Mouse (Mus musculus): Measurements from ENCODE around the gene Auts2. TPM values are rescaled to one million over a fixed set of nuclear protein-coding genes. Genes with fewer than 3 reads are reported as not detected.
A peak's percentile ranks its signal among the peaks of the same experiment; 100 is the strongest.
"Not testable (repeated sequence)": the region's sequence is repeated elsewhere in the genome, so short reads cannot be mapped to it uniquely, and the experiment has no call there.

The Auts2 gene
- 62.7 and 70.9 TPM in 2 replicates for polyA plus RNA-seq (2015; fragmentation: Nextera tagmentation; extraction: Ambion mirVana)

DNA sequence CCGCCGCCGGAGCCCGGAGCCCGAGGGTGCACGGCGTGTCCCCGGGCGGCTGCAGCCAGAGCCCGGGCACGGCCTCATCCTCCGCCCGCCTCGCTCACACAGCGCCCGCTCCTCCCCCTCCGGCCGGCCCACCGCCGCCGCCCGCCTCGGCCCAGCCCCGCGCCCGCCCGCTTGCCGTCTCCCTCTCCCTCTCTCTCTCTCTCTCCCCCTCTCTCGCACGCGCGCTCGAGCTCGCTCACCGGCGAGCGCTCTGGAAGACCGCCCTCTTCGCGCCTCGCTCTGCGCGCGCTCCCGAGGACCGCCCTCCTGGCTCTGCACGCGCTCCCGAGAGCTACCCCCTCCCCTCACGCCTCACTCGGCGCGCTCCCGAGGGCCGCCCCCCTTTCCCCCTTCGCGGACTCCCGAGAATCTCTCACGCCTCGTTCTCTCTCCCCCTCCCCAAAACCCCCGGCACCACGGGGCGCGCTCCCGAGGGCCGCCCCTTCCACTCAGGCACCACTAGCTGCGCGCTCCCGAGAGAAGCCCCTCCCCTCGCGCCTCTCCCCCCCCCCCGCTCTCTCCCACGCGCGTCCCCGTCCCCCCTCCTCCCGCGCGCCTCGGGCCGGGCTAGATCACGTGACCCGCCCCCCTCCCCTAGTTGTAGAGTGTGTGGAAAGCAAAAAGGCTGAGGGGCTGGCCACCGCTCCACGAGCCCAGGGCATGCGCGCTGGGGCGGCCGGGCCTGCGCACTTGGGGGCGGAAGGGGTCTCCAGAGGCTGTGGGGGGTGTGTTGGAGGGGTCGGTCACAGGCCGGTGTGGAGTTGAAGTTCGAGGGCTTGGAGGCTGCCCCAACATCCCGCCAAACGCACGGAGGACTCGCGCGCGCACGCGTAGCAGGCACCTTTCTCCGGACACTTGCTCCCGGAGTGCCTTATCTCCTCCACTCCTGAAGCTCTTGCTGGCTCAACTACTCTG, at the start of gene Auts2:
Gene Auts2, minus strand, starts transcription at position 227 of the 954 bp plus-strand sequence.
- H3K27ac ChIP-seq, result peak within 1 kb of the TSS; percentile 91
- WGBS, result under 1% methylated on average over 76 of the region's 105 CpGs

DNA sequence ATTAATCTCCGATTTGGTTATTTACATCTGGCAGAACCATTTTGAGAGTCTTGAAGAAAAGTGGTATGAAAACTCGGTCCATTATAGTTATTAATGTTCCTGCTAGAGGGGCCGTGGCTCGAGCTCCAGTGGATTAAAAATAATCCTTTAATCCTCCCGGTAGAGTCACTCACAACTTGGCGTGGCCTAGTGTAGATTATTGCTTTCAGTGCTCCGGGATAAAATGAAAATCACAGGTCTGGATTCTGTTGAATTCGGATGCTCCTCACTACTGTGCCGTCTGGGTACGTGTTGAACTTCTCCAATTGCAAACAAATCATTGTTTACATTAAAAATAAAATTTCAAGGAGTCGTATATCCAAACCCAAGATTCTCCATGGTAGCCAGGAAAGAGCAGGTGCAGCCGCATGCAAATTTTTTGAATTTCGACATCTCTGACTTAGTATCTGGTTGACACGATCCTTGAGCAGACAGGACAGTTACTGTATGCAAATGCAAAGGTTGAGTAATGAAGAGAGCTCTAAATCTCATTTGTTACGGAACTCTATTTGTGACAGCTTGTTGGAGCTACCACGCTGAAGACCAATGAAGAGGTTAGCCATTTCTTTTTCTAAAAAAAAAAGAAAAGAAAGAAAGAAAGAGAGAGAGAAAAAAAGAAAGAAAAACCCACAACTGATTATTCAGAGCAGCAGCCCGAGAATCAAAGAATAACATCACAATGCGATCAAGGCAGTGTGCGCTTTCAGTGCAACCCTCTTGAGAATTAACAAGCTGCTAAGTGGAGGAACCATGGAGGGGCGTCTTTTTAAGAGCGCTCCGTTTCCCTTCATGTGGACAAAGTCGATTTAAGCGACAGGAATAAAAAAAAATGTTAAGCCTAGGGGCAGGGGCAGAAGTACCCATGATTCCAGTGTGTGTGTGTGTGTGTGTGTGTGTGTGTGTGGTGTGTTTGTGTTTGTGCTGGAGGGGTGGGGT, 48.9 kb upstream of the Auts2 start:
- Histone ChIP-seq H3K9me3 (no peaks in the 10 kb centered on the region), H3K4me3 (no peak overlapping the region), H3K4me1 (peaks cover 9% of the 10 kb centered on the region; the same call in 1 of the 2 replicates), H3K9ac (no peak overlapping the region), H3K27ac (no peak overlapping the region), H3K36me3 (replicated peaks) (no peaks in the 10 kb centered on the region), H3K4me2 (no peak overlapping the region), H3K27me3 (replicated peaks) (0 out of 2 replicates have a peak, but pooled peaks cover 3% of the 10 kb centered on the region)
- ATAC-seq (replicated peaks), result no peak
- 32% methylated on average over 24 of the region's 24 CpGs for WGBS

More for the DNA sequence above, at the start of gene Auts2:
- Histone ChIP-seq H3K36me3 (replicated peaks) (no peaks in the 10 kb centered on the region), H3K4me2 (peak within 1 kb of the TSS; percentile 83), H3K27me3 (replicated peaks) (peaks cover 3% of the 10 kb centered on the region; the same call in 1 of the 2 replicates), H3K4me1 (peaks cover 29% of the 10 kb centered on the region), H3K9me3 (no peaks in the 10 kb centered on the region), H3K9ac (peak within 1 kb of the TSS; percentile 82), H3K4me3 (peak within 1 kb of the TSS; percentile 82)
- peak; percentile 92 for ATAC-seq (replicated peaks)

DNA sequence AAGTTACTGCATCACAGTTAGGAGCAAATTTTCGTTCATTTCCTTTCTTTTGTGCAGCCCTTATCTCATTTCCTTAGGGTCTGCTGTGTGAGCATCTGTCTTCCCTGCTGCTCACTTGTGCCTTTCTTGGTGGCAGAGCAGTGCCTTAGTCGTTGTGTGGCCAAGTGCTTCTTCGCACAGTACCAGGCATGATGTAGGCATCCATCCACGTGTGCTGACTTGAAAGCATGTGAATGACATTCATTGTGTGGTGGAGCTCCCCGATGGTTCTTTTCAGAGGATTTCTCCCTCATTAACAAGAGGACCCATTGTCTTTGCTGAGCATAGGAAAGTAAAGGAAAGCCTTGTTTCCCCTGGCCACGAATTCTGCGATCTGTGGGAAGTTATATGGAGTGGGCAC, 36.6 kb upstream of the Auts2 start:
- H3K9ac ChIP-seq, result no peak overlapping the region
- no peaks in the 10 kb centered on the region for H3K27me3 ChIP-seq (replicated peaks)
- no peaks in the 10 kb centered on the region for H3K4me1 ChIP-seq
- 45% methylated on average over 7 of the region's 7 CpGs for WGBS
- H3K4me2 ChIP-seq, result no peak overlapping the region
- no peaks in the 10 kb centered on the region for H3K9me3 ChIP-seq
- no peak overlapping the region for H3K4me3 ChIP-seq
- ATAC-seq (replicated peaks), result no peak
- no peak overlapping the region for H3K27ac ChIP-seq
- no peaks in the 10 kb centered on the region for H3K36me3 ChIP-seq (replicated peaks)

DNA sequence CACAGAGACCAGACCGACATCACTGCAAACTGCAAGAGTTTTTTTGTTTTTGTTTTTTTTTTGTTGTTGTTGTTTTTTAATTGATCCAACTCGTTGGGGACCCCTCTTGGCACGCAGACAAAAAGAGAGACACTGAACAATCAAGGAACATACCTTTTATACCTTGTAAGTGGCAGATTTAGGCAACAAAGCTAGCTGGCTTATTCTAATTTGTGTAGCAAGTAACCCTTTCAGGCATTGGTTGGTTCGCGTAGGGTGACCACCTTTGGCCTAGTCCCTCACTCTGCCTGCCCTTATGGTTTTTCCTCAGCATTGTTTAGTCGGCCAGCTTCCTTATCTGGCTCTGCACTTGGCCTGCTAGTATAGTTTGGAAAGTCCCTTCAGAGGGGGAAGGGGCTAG, 17.6 kb upstream of the Auts2 start:
- not testable (repeated sequence) for H3K4me3 ChIP-seq; H3K9me3 ChIP-seq; H3K9ac ChIP-seq; ATAC-seq (replicated peaks); H3K4me2 ChIP-seq; H3K27me3 ChIP-seq (replicated peaks); H3K4me1 ChIP-seq; H3K36me3 ChIP-seq (replicated peaks); H3K27ac ChIP-seq
- 72% methylated on average over 6 of the region's 6 CpGs for WGBS

DNA sequence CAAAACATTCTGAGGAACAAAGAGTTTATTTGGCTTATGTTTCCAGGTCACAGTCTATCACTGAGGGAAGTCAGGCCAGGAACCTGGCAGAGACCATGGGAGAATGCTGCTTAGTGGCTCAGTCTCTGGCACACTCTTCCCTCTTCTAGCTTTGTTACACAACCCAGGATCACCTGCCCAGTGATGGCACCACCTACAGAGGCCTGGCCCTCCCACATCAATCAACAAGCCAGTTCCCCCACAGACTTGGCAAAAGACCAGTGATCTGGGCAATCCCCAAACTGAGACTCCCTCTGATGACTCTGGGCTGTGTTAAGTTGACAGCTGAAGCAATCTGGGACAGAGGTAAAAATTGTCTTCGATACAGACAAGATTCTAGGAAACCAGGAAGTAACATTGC, 2.6 kb upstream of the Auts2 start:
- no peak for ATAC-seq (replicated peaks)
- no peak overlapping the region for H3K9ac ChIP-seq
- H3K36me3 ChIP-seq (replicated peaks), result no peaks in the 10 kb centered on the region
- 86% methylated on average over 1 of the region's 1 CpGs for WGBS
- H3K27ac ChIP-seq, result no peak overlapping the region
- H3K4me3 ChIP-seq, result no peak overlapping the region
- no peak overlapping the region for H3K4me2 ChIP-seq
- peaks cover 3% of the 10 kb centered on the region; the same call in 1 of the 2 replicates for H3K27me3 ChIP-seq (replicated peaks)
- peaks cover 9% of the 10 kb centered on the region for H3K4me1 ChIP-seq
- no peaks in the 10 kb centered on the region for H3K9me3 ChIP-seq

DNA sequence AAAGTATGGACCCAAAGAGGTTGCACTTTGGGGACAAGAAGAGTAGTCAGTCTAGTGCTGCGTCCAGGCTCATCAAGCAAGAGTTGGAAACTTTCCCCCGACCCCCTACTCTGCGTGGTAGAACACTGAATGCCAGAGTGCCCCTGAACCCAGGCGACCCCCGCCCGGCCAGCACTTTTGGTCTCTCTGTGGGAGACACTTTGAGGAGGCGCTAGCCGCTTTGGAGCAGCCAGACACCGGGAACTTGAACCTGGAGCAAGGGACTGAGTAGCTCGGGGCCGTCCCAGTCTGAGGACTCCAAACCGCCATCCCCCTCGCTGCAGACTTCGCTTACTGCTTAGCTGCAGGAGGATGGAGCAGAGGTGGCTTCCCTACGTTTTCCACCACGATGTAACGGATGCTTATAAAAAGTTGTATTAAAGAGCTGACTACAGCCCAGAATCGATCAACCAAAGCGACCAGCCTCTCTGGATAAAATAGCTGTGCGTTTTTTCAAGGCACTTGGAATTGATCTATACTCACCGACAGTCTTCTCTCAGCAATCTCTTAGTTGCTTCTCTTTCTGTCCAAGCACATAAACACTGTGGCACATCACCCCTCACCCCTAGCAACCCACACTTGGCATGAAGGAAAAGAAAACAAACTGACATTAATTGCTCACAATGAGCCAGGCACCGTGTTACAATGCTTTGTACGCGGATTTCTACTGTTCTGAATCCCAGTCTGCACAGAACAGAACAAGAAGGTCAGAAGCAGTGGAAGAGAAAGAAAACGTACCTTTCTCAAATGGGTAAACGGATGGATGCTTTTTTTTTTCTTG, 1.2 kb upstream of the Auts2 start:
- Histone ChIP-seq H3K27me3 (replicated peaks) (peaks cover 3% of the 10 kb centered on the region; the same call in 1 of the 2 replicates), H3K4me1 (peaks cover 23% of the 10 kb centered on the region), H3K9ac (no peak overlapping the region), H3K4me2 (peak overlapping the region; percentile 83), H3K36me3 (replicated peaks) (no peaks in the 10 kb centered on the region), H3K9me3 (no peaks in the 10 kb centered on the region), H3K4me3 (peak overlapping the region; percentile 82), H3K27ac (peak overlapping the region; percentile 91; the same call in 1 of the 2 replicates)
- 4% methylated on average over 26 of the region's 26 CpGs for WGBS
- ATAC-seq (replicated peaks), result no peak

DNA sequence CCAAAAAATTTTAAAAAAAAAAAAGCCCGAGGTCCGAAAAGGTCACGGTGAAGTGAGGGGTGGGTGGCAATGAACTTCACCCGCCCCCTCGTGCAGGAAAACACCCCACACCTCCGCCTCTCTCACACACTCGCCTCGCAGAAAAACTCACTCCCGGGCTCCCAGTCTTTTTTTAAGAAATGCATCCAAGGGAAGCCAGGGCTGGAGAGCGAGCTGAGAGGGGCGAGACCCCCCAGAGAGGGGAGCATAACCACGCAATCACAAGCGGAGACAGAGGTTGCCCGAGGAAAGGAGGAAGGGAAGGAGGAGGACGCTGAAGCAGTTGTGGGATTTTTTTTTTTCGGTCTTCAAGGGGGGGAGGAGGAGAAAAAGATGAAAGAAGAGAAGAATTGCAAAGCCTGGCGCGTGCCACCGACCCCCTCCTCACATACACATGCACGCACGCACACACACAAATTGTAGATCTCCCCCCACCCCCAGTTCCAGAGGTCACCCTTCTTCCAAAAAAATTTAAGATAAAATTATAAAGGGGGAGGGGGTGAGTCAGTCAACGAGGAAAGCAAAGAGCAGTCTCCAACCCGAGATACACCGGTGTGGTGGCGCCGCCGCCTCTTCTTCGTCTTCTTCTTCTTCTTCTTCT, 643 bp downstream of the Auts2 start:
- H3K4me3 ChIP-seq, result peak overlapping the region; percentile 82
- H3K27ac ChIP-seq, result peak overlapping the region; percentile 91
- H3K4me2 ChIP-seq, result peak overlapping the region; percentile 83
- no peaks in the 10 kb centered on the region for H3K36me3 ChIP-seq (replicated peaks)
- no peaks in the 10 kb centered on the region for H3K9me3 ChIP-seq
- peak overlapping the region; percentile 82 for H3K9ac ChIP-seq
- peaks cover 3% of the 10 kb centered on the region; the same call in 1 of the 2 replicates for H3K27me3 ChIP-seq (replicated peaks)
- peak; percentile 2; the same call in 1 of the 2 replicates for ATAC-seq (replicated peaks)
- WGBS, result 0% methylated on average over 28 of the region's 28 CpGs
- H3K4me1 ChIP-seq, result peaks cover 33% of the 10 kb centered on the region

DNA sequence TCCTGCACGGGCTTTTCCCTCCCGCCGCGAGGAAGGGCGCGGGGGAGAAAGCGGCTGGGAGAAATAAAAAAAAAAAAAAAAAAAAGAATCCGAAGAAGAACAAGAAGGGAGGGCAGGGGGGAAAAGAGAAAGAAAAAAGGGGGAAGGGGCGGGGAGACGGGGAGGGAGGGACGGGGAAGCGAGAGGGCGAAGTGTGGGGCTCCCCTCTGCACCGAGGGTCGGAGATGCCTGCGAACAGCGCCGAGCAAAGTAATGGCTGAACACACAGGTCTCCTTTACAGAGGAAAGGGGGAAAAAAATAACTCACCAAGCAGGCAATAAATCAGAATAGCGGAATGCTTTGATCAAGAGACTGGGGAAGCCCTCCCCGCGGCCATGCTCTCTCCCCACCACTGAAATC, 1.2 kb downstream of the Auts2 start:
- H3K4me1 ChIP-seq, result peaks cover 37% of the 10 kb centered on the region
- peak overlapping the region; percentile 82 for H3K9ac ChIP-seq
- no peaks in the 10 kb centered on the region for H3K36me3 ChIP-seq (replicated peaks)
- peak overlapping the region; percentile 82 for H3K4me3 ChIP-seq
- H3K9me3 ChIP-seq, result no peaks in the 10 kb centered on the region
- 0% methylated on average over 21 of the region's 21 CpGs for WGBS
- H3K4me2 ChIP-seq, result peak overlapping the region; percentile 83
- peak overlapping the region; percentile 91 for H3K27ac ChIP-seq
- H3K27me3 ChIP-seq (replicated peaks), result peaks cover 3% of the 10 kb centered on the region; the same call in 1 of the 2 replicates
- ATAC-seq (replicated peaks), result no peak

DNA sequence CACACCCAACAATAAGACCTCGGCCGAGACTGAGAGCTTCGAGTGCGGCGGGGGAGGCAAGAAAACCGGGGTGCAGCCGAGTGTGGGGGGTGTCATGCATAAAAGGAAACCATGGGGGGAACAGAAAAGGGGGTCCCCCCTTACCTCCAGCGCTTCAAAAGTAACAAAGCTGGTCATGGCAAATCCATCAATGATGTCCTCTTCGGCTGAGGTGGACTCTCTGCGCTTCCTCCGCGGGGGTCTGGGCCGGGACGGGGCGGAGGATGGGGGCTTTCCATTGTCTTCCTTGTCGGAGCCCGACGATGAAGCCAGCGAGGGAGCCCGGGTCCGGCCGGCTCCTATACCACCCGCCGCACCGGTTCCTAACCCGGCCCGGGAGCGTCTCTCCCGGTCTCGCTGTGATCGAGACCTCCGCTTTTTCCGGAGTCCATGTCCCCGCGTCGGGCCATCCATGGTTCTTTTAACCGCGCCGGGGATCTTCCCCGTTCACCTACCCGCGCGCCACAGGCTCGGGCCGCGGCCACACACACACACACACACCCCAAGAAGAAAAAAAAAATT, 1.7 kb downstream of the Auts2 start:
- Histone ChIP-seq H3K27ac (peak overlapping the region; percentile 91), H3K36me3 (replicated peaks) (no peaks in the 10 kb centered on the region), H3K9me3 (no peaks in the 10 kb centered on the region), H3K4me2 (peak overlapping the region; percentile 83), H3K9ac (peak overlapping the region; percentile 82), H3K4me1 (peaks cover 37% of the 10 kb centered on the region), H3K27me3 (replicated peaks) (peaks cover 3% of the 10 kb centered on the region; the same call in 1 of the 2 replicates), H3K4me3 (peak overlapping the region; percentile 82)
- WGBS, result under 1% methylated on average over 46 of the region's 46 CpGs
- no peak for ATAC-seq (replicated peaks)

DNA sequence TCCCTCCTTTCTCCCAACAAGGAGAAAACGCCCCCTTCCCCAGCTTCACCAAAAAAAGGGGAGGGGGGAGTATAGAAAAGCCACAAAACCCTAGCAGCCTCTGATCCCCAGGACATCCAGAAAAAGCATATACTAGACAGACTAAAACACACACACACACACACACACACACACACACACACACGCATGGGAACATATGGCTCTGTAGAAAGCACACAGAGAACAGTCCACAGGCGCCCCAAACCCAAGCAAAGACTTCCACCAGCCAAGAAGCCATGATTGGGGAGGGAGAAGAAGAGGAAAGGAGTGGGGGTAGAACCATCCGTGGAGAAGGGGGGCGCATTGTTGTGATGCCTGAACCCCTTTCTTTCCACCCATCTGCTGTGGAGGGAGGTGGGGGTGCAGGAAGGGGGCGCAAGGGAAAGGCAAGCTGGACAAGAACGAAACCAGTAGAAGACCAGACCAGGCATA, 2.3 kb downstream of the Auts2 start:
- peaks cover 43% of the 10 kb centered on the region for H3K4me1 ChIP-seq
- H3K9ac ChIP-seq, result peak overlapping the region; percentile 82
- H3K27me3 ChIP-seq (replicated peaks), result peaks cover 3% of the 10 kb centered on the region; the same call in 1 of the 2 replicates
- 0 out of 2 replicates have a peak, but pooled peaks have one; percentile 4 for ATAC-seq (replicated peaks)
- WGBS, result 0% methylated on average over 6 of the region's 7 CpGs
- H3K27ac ChIP-seq, result peak overlapping the region; percentile 91
- H3K4me2 ChIP-seq, result peak overlapping the region; percentile 83
- no peaks in the 10 kb centered on the region for H3K36me3 ChIP-seq (replicated peaks)
- H3K4me3 ChIP-seq, result peak overlapping the region; percentile 82
- H3K9me3 ChIP-seq, result no peaks in the 10 kb centered on the region
